11 mouse cellular contexts compared by ENCODE assay signal in the genomic region with DNA sequence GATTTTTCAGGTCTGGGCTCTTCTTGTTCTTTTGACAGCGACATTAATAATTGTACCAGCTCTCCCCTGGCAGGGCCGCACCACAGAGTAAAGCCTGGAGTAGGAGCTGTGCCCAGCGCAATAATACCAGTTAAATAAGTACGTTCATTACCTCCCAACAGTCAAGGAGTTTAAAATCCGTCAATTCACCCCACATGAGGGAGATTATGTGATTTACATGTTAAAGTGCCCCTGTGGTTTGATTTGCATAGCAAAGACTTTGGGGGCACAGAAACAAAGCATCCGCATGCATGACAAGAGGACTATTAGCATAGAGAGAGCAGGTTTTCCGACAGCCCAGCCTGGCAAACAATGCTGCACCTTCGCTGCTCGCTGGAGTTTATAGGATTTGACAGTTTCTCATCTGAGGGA.
DNase-seq lines count a peak whose midpoint lies in the region; ATAC-seq and TF ChIP-seq lines count a peak whose summit lies in the region.
"Had no signal": no experiment of that assay in that cellular context is flagged by ENCODE, and none has a peak within 500 bp of the region (broad histone marks: within the 10 kb centered on the region; RNA-seq: fewer than 3 reads in every experiment).

No protein-coding gene starts in this region.

- no peak overlapping the region for H3K4me3 ChIP-seq in stomach, embryonic 14.5 days (ENCODE audit: low read depth, low read length)
- H3K4me3 ChIP-seq in stomach, postnatal 0 days (ENCODE audit: low read depth, low read length): no peak overlapping the region
- H3K4me3 ChIP-seq in hindbrain, postnatal 0 days (ENCODE audit: low read length): peak overlapping the region; percentile 7; the same call in 1 of the 2 replicates

- no peaks in the 10 kb centered on the region for H3K4me1 ChIP-seq in stomach, embryonic 14.5 days (ENCODE audit: control insufficient read depth, insufficient read depth, low read length)
- H3K4me1 ChIP-seq in stomach, postnatal 0 days (replicated peaks; ENCODE audit: control insufficient read depth, insufficient read depth): no peaks in the 10 kb centered on the region
- 0 out of 2 replicates have a peak, but pooled peaks cover 3% of the 10 kb centered on the region for H3K4me1 ChIP-seq in hindbrain, postnatal 0 days (ENCODE audit: insufficient read depth, low read length)

- no peak for TF ChIP-seq CTCF in stomach, postnatal 0 days (IDR thresholded peaks at IDR 0.05; ENCODE audit: low read depth)
- TF ChIP-seq CTCF in hindbrain, postnatal 0 days (IDR thresholded peaks at IDR 0.05; ENCODE audit: low read depth): no peak

- 23% methylated on average over 9 of the region's 9 CpGs for WGBS in stomach, embryonic 14.5 days
- 30% methylated on average over 9 of the region's 9 CpGs for WGBS in stomach, postnatal 0 days
- 11% methylated on average over 9 of the region's 9 CpGs for WGBS in hindbrain, postnatal 0 days

- TF ChIP-seq EP300 in stomach, postnatal 0 days (optimal IDR thresholded peaks at IDR 0.05): no peak

- no peak overlapping the region for H3K27ac ChIP-seq in stomach, embryonic 14.5 days (ENCODE audit: low read length)
- no peak overlapping the region for H3K27ac ChIP-seq in stomach, postnatal 0 days (replicated peaks)
- peak overlapping the region; percentile 43 for H3K27ac ChIP-seq in hindbrain, postnatal 0 days

- H3K27me3 ChIP-seq in stomach, embryonic 14.5 days (ENCODE audit: control insufficient read depth, insufficient read depth, low read length): no peaks in the 10 kb centered on the region
- no peaks in the 10 kb centered on the region for H3K27me3 ChIP-seq in stomach, postnatal 0 days (ENCODE audit: control insufficient read depth, insufficient read depth, low read length)
- H3K27me3 ChIP-seq in hindbrain, postnatal 0 days (ENCODE audit: insufficient read depth, low read length): no peaks in the 10 kb centered on the region

- DNase-seq in embryo, embryonic 9.5 days (ENCODE audit: extremely low spot score): peak; percentile 17
- DNase-seq in embryo, embryonic 10.5 days (ENCODE audit: low spot score): no peak
- no peak for DNase-seq in stomach, postnatal 0 days (ENCODE audit: low spot score)
- DNase-seq in hindbrain, postnatal 0 days (ENCODE audit: low spot score): peak; percentile 69
- DNase-seq in retina, postnatal 1 day: peak; percentile 67
- DNase-seq in spleen, postnatal 10 days (ENCODE audit: low spot score in 2 of 2): no peak
- DNase-seq: adrenal gland, adult 8-10 months; heart, postnatal 10 days; thymus, adult 2 months had no signal

- no peaks in the 10 kb centered on the region for H3K36me3 ChIP-seq in stomach, embryonic 14.5 days (ENCODE audit: control insufficient read depth, insufficient read depth, low read length)
- no peaks in the 10 kb centered on the region for H3K36me3 ChIP-seq in stomach, postnatal 0 days (ENCODE audit: control insufficient read depth, insufficient read depth, low read length)
- no peaks in the 10 kb centered on the region for H3K36me3 ChIP-seq in hindbrain, postnatal 0 days (ENCODE audit: insufficient read depth, low read length)

- H3K9me3 ChIP-seq in stomach, embryonic 14.5 days (ENCODE audit: control insufficient read depth, low read depth, low read length): no peaks in the 10 kb centered on the region
- H3K9me3 ChIP-seq in stomach, postnatal 0 days (ENCODE audit: control insufficient read depth, low read length): no peaks in the 10 kb centered on the region
- H3K9me3 ChIP-seq in hindbrain, postnatal 0 days (ENCODE audit: low read length): no peaks in the 10 kb centered on the region

- 0 out of 2 replicates have a peak overlapping the region, but pooled peaks have one; percentile 14 for H3K4me2 ChIP-seq in stomach, embryonic 14.5 days (replicated peaks; ENCODE audit: low read depth, low read length)
- H3K4me2 ChIP-seq in stomach, postnatal 0 days (replicated peaks; ENCODE audit: low read depth): no peak overlapping the region
- H3K4me2 ChIP-seq in hindbrain, postnatal 0 days (ENCODE audit: low read depth, low read length): peak overlapping the region; percentile 46

- ATAC-seq in stomach, embryonic 14.5 days (ENCODE audit: insufficient number of reproducible peaks, insufficient read depth, low FRiP score, low read depth): no peak
- ATAC-seq in stomach, postnatal 0 days (ENCODE audit: low FRiP score, low TSS enrichment): no peak
- ATAC-seq in hindbrain, postnatal 0 days: peak; percentile 79
- no peak for ATAC-seq in megakaryocyte-erythroid progenitor cell, adult 5-6 weeks (replicated peaks; ENCODE audit: low FRiP score, low TSS enrichment, poor library complexity, severe bottlenecking)

- no peak overlapping the region for H3K9ac ChIP-seq in stomach, embryonic 14.5 days (replicated peaks; ENCODE audit: low read depth, low read length)
- H3K9ac ChIP-seq in stomach, postnatal 0 days (ENCODE audit: low read length): no peak overlapping the region
- 0 out of 2 replicates have a peak overlapping the region, but pooled peaks have one; percentile 10 for H3K9ac ChIP-seq in hindbrain, postnatal 0 days (replicated peaks; ENCODE audit: low read length)

Comparison
In these comparisons a context has a peak if more than half of its experiments do, and no peak if none do; other contexts are left out.
1. DNase-seq: peak in embryo, embryonic 9.5 days (single experiment), hindbrain, postnatal 0 days (single experiment) and retina, postnatal 1 day (single experiment); none in embryo, embryonic 10.5 days (single experiment), stomach, postnatal 0 days (single experiment) and spleen, postnatal 10 days (0 of 2).